Mouse (Mus musculus) lung, adult 2 months (tissue): ENCODE data around the gene Olfr1336.

Source experiments
- CTCF ChIP-seq: fragments of 200-500 bp; IDR thresholded peaks from 2 replicates; pipeline ENCODE4 v1.5.1; 2011; ENCODE audit warnings: mild to moderate bottlenecking, low read length, control low read depth; ENCODE audit not compliant: insufficient read depth
- POLR2A ChIP-seq: fragments of 200-500 bp; IDR thresholded peaks from 2 replicates; pipeline ENCODE4 v1.6.1; 2011; ENCODE audit warnings: low read depth, mild to moderate bottlenecking, control low read depth, low read length, borderline replicate concordance; ENCODE audit errors: extremely low read depth

- TF ChIP-seq CTCF (no peak), POLR2A (no peak)
Measured at GRCm38 (mm10) chr7:6499655-6500054, 43.7 kb downstream of the Olfr1336 start, which contains the start of gene Olfr1347.
